Mouse (Mus musculus) heart, adult 2 months (tissue): ENCODE data around the gene Nploc4.

Experiments
- CTCF ChIP-seq: fragments of 200-600 bp; IDR thresholded peaks from 2 replicates; pipeline ENCODE4 v1.8.1; 2022; ENCODE audit warnings: antibody characterized with exemption, mild to moderate bottlenecking, moderate library complexity
- EP300 ChIP-seq: fragments of 200-500 bp; IDR thresholded peaks from 2 replicates; pipeline ENCODE4 v1.6.1; 2011; ENCODE audit warnings: low read depth, low read length, control low read depth; ENCODE audit not compliant: insufficient read depth
- POLR2A ChIP-seq: fragments of 200-500 bp; IDR thresholded peaks from 2 replicates; pipeline ENCODE4 v1.6.1; 2011; ENCODE audit warnings: mild to moderate bottlenecking, low read depth, low read length, control low read depth; ENCODE audit not compliant: insufficient read depth

DNA sequence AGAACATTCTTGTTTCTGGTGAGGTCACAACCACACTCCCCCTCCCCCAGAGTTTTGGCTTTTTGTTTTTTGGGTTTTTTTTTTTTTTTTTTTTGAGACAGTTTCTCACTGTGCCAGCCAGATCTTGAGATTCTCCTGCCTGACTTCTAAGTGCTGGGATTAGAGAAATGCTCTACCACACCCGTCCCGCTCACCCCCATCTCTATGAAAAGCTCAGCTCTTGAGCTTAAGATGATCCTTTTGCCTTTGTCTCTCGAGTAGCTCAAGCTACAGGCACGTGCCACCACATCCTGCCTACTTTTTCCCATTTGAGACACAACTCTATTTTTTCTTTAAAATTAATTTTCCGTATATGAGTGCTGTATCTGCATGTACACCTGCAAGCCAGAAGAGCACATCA lies 26.9 kb upstream of the Nploc4 start:
- TF ChIP-seq CTCF (no peak), POLR2A (no peak), EP300 (no peak)
